Mouse (Mus musculus): Measurements from ENCODE around the gene Gfi1b. TPM values are rescaled to one million over a fixed set of nuclear protein-coding genes. Genes with fewer than 3 reads are reported as not detected.

Gfi1b gene
- total and polyA plus RNA-seq, 2 experiments: not detected

GRCm38 (mm10) chr2:28596021-28596420 lies 25.8 kb downstream of the Gfi1b start:
- no peak overlapping the region for H3K9ac ChIP-seq (ENCODE audit: low read depth, low read length)
- no peak for TF ChIP-seq POLR2A (IDR thresholded peaks at IDR 0.05; ENCODE audit: extremely low read depth, insufficient read depth, low read length)
- no peak for TF ChIP-seq CTCF (IDR thresholded peaks at IDR 0.05; ENCODE audit: low read depth, low read length)
- DNase-seq (ENCODE audit: extremely low read depth, low read depth, low spot score): no peak
- 80% methylated on average over 7 of the region's 7 CpGs for WGBS
- no peaks in the 10 kb centered on the region for H3K4me1 ChIP-seq (ENCODE audit: control insufficient read depth, insufficient read depth, low read length)
- H3K36me3 ChIP-seq (ENCODE audit: control insufficient read depth, insufficient read depth, low read length): no peaks in the 10 kb centered on the region
- H3K79me2 ChIP-seq (ENCODE audit: control insufficient read depth, insufficient read depth, low read length): no peaks in the 10 kb centered on the region
- no peak overlapping the region for H3K4me3 ChIP-seq (ENCODE audit: insufficient read depth, low read depth, low read length)
- H3K27ac ChIP-seq (replicated peaks; ENCODE audit: insufficient read depth, low read depth, low read length): no peak overlapping the region
- no peaks in the 10 kb centered on the region for H3K27me3 ChIP-seq (ENCODE audit: control insufficient read depth, insufficient read depth, low read length)

DNA sequence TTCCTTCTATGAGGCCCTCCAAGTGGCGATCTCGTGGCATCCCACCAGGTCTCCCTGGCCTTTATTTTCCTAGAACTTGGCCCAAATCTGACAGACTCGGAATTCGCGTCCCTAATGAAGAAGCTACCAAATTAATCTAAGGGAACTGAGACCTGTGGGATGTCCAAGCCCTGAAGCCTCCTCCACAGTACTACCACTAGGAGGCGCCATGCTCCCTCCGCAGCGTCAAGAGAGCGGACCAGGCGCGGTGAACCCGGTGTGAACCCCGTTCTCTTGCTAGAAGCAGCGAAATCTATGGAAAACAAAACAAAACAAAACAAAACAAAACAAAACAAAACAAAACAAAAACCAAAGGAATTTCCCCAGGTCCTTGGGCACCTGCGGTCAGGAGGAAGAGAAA lies 29.0 kb downstream of the Gfi1b start:
- Histone ChIP-seq H3K9ac (ENCODE audit: low read depth, low read length) (no peak overlapping the region), H3K4me3 (ENCODE audit: insufficient read depth, low read depth, low read length) (no peak overlapping the region), H3K4me1 (ENCODE audit: control insufficient read depth, insufficient read depth, low read length) (no peaks in the 10 kb centered on the region), H3K36me3 (ENCODE audit: control insufficient read depth, insufficient read depth, low read length) (no peaks in the 10 kb centered on the region), H3K27me3 (ENCODE audit: control insufficient read depth, insufficient read depth, low read length) (no peaks in the 10 kb centered on the region), H3K79me2 (ENCODE audit: control insufficient read depth, insufficient read depth, low read length) (no peaks in the 10 kb centered on the region), H3K27ac (replicated peaks; ENCODE audit: insufficient read depth, low read depth, low read length) (no peak overlapping the region)
- peak; percentile 45 for DNase-seq (ENCODE audit: extremely low read depth, low read depth, low spot score)
- TF ChIP-seq POLR2A (IDR thresholded peaks at IDR 0.05; ENCODE audit: extremely low read depth, insufficient read depth, low read length) (no peak), CTCF (IDR thresholded peaks at IDR 0.05; ENCODE audit: low read depth, low read length) (peak; percentile 97)
- 5% methylated on average over 15 of the region's 15 CpGs for WGBS

DNA sequence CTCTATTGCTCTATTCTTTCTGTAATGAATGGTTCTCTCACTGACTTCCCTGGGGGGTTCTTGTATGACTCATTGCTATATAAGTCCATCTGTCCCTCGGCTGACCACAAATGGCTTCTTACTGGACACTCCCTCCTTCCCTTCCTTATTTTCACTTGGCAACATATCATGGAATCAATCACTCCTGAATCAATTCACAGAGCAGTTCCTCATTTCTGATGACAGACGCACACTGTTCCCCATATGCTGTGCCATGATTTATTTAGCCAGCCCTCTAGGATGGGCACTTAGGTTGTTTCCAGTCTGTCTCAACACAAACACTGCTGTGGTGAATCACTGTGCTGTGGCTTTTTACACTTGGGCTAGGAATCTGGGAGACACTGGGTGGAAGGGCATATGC lies 30.3 kb downstream of the Gfi1b start:
- WGBS: 73% methylated on average over 2 of the region's 2 CpGs
- no peaks in the 10 kb centered on the region for H3K36me3 ChIP-seq (ENCODE audit: control insufficient read depth, insufficient read depth, low read length)
- no peak overlapping the region for H3K4me3 ChIP-seq (ENCODE audit: insufficient read depth, low read depth, low read length)
- H3K4me1 ChIP-seq (ENCODE audit: control insufficient read depth, insufficient read depth, low read length): no peaks in the 10 kb centered on the region
- no peak overlapping the region for H3K9ac ChIP-seq (ENCODE audit: low read depth, low read length)
- TF ChIP-seq POLR2A (IDR thresholded peaks at IDR 0.05; ENCODE audit: extremely low read depth, insufficient read depth, low read length) (no peak), CTCF (IDR thresholded peaks at IDR 0.05; ENCODE audit: low read depth, low read length) (no peak)
- no peak overlapping the region for H3K27ac ChIP-seq (replicated peaks; ENCODE audit: insufficient read depth, low read depth, low read length)
- peak; percentile 18 for DNase-seq (ENCODE audit: extremely low read depth, low read depth, low spot score)
- no peaks in the 10 kb centered on the region for H3K79me2 ChIP-seq (ENCODE audit: control insufficient read depth, insufficient read depth, low read length)
- H3K27me3 ChIP-seq (ENCODE audit: control insufficient read depth, insufficient read depth, low read length): no peaks in the 10 kb centered on the region

GRCm38 (mm10) chr2:28588574-28588973 lies 33.2 kb downstream of the Gfi1b start:
- no peak overlapping the region for H3K9ac ChIP-seq (ENCODE audit: low read depth, low read length)
- TF ChIP-seq POLR2A (IDR thresholded peaks at IDR 0.05; ENCODE audit: extremely low read depth, insufficient read depth, low read length) (no peak), CTCF (IDR thresholded peaks at IDR 0.05; ENCODE audit: low read depth, low read length) (no peak)
- H3K4me1 ChIP-seq (ENCODE audit: control insufficient read depth, insufficient read depth, low read length): no peaks in the 10 kb centered on the region
- WGBS: 46% methylated on average over 1 of the region's 1 CpGs
- H3K36me3 ChIP-seq (ENCODE audit: control insufficient read depth, insufficient read depth, low read length): no peaks in the 10 kb centered on the region
- H3K27ac ChIP-seq (replicated peaks; ENCODE audit: insufficient read depth, low read depth, low read length): no peak overlapping the region
- H3K79me2 ChIP-seq (ENCODE audit: control insufficient read depth, insufficient read depth, low read length): no peaks in the 10 kb centered on the region
- no peak for DNase-seq (ENCODE audit: extremely low read depth, low read depth, low spot score)
- no peak overlapping the region for H3K4me3 ChIP-seq (ENCODE audit: insufficient read depth, low read depth, low read length)
- no peaks in the 10 kb centered on the region for H3K27me3 ChIP-seq (ENCODE audit: control insufficient read depth, insufficient read depth, low read length)

GRCm38 (mm10) chr2:28585730-28586129 lies 36.1 kb downstream of the Gfi1b start:
- H3K9ac ChIP-seq (ENCODE audit: low read depth, low read length): no peak overlapping the region
- TF ChIP-seq POLR2A (IDR thresholded peaks at IDR 0.05; ENCODE audit: extremely low read depth, insufficient read depth, low read length) (no peak), CTCF (IDR thresholded peaks at IDR 0.05; ENCODE audit: low read depth, low read length) (no peak)
- no peak for DNase-seq (ENCODE audit: extremely low read depth, low read depth, low spot score)
- H3K79me2 ChIP-seq (ENCODE audit: control insufficient read depth, insufficient read depth, low read length): no peaks in the 10 kb centered on the region
- no peak overlapping the region for H3K4me3 ChIP-seq (ENCODE audit: insufficient read depth, low read depth, low read length)
- H3K36me3 ChIP-seq (ENCODE audit: control insufficient read depth, insufficient read depth, low read length): no peaks in the 10 kb centered on the region
- no peak overlapping the region for H3K27ac ChIP-seq (replicated peaks; ENCODE audit: insufficient read depth, low read depth, low read length)
- no peaks in the 10 kb centered on the region for H3K4me1 ChIP-seq (ENCODE audit: control insufficient read depth, insufficient read depth, low read length)
- 44% methylated on average over 2 of the region's 2 CpGs for whole genome bisulfite sequencing
- H3K27me3 ChIP-seq (ENCODE audit: control insufficient read depth, insufficient read depth, low read length): no peaks in the 10 kb centered on the region

DNA sequence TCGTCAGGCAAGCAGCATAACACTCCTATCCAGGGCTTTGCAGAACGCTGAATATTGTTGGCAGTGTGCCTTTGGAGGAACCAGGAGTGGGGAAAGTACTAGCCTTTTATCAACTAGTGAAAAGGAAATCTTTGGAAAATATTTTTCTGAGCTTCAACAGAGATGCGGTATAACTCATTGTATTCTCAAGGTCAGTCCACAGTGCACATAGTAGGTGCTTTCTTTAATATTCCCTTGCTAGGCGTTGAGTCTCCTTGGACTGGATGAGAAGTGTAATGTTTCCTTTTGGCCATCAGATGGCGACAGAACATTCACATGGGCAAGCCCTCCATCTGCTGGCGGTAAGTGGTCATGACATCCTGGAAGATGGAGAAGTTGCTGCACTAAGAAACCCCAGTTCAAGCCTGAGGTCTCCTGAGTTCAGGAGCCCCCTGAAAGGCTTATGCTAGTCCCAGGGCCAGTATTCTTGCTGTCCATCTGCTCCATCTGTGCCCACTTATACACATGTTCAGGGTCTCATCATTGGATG lies 36.7 kb downstream of the Gfi1b start:
- Histone ChIP-seq H3K27me3 (ENCODE audit: control insufficient read depth, insufficient read depth, low read length) (no peaks in the 10 kb centered on the region), H3K9ac (ENCODE audit: low read depth, low read length) (no peak overlapping the region), H3K79me2 (ENCODE audit: control insufficient read depth, insufficient read depth, low read length) (no peaks in the 10 kb centered on the region), H3K36me3 (ENCODE audit: control insufficient read depth, insufficient read depth, low read length) (no peaks in the 10 kb centered on the region), H3K27ac (replicated peaks; ENCODE audit: insufficient read depth, low read depth, low read length) (no peak overlapping the region), H3K4me3 (ENCODE audit: insufficient read depth, low read depth, low read length) (no peak overlapping the region; the same call in 1 of the 2 replicates), H3K4me1 (ENCODE audit: control insufficient read depth, insufficient read depth, low read length) (no peaks in the 10 kb centered on the region)
- WGBS: 15% methylated on average over 6 of the region's 6 CpGs
- TF ChIP-seq POLR2A (IDR thresholded peaks at IDR 0.05; ENCODE audit: extremely low read depth, insufficient read depth, low read length) (no peak), CTCF (IDR thresholded peaks at IDR 0.05; ENCODE audit: low read depth, low read length) (peak; percentile 89)
- peak; percentile 73 for DNase-seq (ENCODE audit: extremely low read depth, low read depth, low spot score)

Measured in liver, adult 2 months (tissue).